Mouse (Mus musculus): ENCODE data around the gene Ruvbl2. TPM values are rescaled to one million over a fixed set of nuclear protein-coding genes. Genes with fewer than 3 reads are reported as not detected.
A peak's percentile ranks its signal among the peaks of the same experiment; 100 is the strongest.
"Not testable (repeated sequence)": the region's sequence is repeated elsewhere in the genome, so short reads cannot be mapped to it uniquely, and the experiment has no call there.

Gene Ruvbl2
- total RNA-seq, 2 experiments from 2014 or later = 30.4 to 33.0 TPM

DNA sequence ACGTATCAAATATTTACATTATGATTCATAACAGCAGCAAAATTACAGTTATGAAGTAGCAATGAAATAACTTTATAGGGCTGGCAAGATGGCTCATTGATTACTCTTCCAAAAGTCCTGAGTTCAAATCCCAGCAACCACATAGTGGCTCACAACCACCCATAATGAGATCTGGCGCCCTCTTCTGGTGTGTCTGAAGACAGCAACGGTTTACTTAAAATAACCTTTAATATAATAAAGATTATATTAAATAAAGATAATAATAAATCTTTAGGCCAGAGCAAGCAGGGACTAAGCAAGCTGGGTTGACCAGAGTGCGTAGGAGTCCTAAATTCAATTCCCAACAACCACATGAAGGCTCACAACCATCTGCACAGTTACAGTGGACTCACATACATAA lies 25.0 kb upstream of the Ruvbl2 start:
- DNase-seq (ENCODE audit: low spot score in 2 of 2) = not testable (repeated sequence)
- intact Hi-C loops (cut with DNase I) = loop anchor here (10.0 kb wide), 1 partner anchor 242 kb away; the partner anchor contains the start of gene Dbp

DNA sequence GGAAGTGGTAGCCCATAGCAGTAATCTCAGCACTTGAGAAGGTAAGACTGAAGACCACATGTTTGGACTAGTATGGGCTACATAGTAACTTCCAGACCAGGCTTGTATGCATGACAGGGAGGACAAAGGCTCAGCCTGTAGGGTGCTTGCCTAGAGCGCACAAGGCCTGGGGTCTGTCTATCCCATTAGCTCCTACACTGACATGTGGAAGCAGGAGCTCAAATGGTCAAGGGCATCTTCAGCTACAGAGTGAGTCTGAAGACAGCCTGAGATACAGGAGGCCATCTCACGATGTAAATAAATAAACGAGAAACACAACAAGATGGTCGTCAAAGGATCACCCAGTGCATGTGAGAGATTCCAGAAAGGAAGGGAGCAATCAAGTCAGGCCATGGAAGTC lies 24.4 kb upstream of the Ruvbl2 start:
- intact Hi-C loops (cut with DNase I) = loop anchor here (10.0 kb wide), 1 partner anchor 242 kb away; the partner anchor contains the start of gene Dbp
- DNase-seq (ENCODE audit: low spot score in 2 of 2) = no peak

DNA sequence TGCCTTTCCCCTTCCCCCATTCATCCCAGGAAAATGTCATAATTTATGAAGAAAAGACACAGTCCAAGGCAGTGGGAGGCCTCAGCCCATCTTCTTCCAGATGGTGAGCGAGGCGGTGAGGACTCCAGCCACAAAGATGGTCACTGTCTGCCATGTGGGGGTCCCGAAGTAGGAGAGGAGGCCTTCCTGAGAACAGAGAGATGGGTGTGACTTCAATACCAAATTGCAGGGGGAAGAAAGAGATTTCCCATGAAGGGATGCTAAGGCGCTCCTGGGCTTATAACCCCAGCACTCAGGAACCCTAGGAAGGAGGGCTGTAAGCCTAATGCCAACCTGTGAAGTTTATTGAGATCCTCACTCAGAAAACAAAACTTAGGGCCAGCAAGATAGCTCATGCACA lies 23.9 kb upstream of the Ruvbl2 start:
- no peak for DNase-seq (ENCODE audit: low spot score in 2 of 2)
- intact Hi-C loops (cut with DNase I) = loop anchor here (10.0 kb wide), 1 partner anchor 243 kb away; the partner anchor contains the start of gene Dbp

DNA sequence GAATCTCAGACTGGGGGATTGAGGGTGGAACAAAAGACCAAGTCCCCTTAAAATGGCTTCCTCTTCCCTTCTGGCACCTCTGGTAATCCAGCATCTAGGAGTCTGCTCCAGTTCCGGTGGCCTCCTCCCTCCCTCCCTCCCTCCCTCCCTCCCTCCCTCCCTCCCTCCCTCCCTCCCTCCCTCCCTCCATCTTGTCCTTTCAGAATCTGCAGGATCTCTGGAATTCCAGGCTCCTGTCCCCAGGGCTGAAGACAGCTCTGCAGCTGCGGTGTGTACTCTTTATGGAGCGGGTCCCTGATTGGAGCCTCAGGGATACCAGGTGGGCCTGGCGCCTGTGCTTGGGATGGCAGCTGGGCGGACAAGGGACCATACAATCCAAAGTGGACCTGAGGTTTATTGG lies 23.4 kb upstream of the Ruvbl2 start:
- intact Hi-C loops (cut with DNase I) = loop anchor here (10.0 kb wide), 1 partner anchor 243 kb away; the partner anchor contains the start of gene Dbp
- DNase-seq (ENCODE audit: low spot score in 2 of 2) = no peak

DNA sequence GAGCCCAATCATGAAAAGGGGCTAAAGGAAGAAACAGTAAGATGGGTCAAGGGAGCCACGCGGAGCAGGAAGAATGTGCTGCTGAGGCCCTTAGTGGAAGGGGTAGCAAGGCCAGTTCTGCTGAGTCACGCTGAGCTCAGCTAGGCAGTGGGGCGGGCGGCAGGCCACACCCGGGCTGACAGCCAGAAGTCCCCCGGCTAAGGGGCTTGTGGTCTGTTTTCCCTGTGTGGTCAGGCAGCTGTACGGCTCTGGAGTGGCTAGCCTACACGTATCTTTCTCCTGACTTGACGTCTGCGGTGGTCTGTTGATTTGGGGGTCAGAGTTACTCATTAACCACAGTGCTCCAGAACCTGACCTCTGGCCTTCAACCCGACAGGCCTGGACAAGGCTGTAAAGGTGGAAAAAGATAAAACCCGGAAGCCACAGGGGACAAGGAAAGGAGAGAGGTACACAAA lies 23.0 kb upstream of the Ruvbl2 start:
- intact Hi-C loops (cut with DNase I) = loop anchor here (10.0 kb wide), 1 partner anchor 244 kb away; the partner anchor contains the start of gene Dbp
- peak in 1 of 2 experiments; percentile 38 for DNase-seq (ENCODE audit: low spot score in 2 of 2)

GRCm38 (mm10) chr7:45460377-45460776 lies 22.5 kb upstream of the Ruvbl2 start:
- DNase-seq (ENCODE audit: low spot score in 2 of 2) = peak in 1 of 2 experiments; percentile 14
- intact Hi-C loops (cut with DNase I) = loop anchor here (10.0 kb wide), 1 partner anchor 244 kb away; the partner anchor contains the start of gene Dbp

DNA sequence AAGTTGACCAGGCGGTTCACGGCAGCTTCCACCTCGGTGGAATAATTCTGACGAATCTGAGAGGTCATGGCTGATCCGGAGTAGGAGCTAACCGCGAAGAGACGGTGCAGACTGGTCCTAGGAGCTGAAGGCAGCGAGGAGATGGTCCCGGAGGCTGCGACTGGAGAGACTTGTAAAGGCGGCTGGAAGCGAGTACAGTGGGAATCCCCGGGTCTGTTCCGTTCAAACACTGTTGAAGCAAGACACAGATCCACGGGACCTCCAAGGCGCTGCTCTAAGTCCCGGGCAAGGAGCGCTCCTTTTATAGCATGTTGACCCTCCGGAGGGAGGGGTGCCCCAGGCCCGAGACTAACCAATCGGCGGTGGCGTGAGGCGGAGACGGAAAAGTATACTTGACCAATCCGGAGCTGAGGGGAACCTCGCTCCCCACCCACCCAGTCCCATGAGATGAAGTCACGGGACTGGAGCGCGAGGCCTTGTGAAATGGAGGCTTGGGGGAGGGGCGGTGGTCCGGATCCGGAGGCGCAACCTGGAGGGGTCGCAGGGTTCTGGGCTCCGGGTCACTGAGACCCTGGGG lies 21.8 kb upstream of the Ruvbl2 start, which contains the start of gene Ftl1:
TSS of gene Ftl1 (minus strand) at position 321 of the 577 bp plus-strand sequence.
- intact Hi-C loops (cut with DNase I) = loop anchor here (10.0 kb wide), 1 partner anchor 245 kb away; the partner anchor contains the start of gene Dbp
- DNase-seq (ENCODE audit: low spot score in 2 of 2) = peak; percentile 94 to 99

GRCm38 (mm10) chr7:45458748-45459563 lies 21.1 kb upstream of the Ruvbl2 start:
- DNase-seq (ENCODE audit: low spot score in 2 of 2) = peak; percentile 70 to 80
- intact Hi-C loops (cut with DNase I) = no loop called here

- peak in 1 of 2 experiments; percentile 55 for DNase-seq (ENCODE audit: low spot score in 2 of 2)
- intact Hi-C loops (cut with DNase I) = no loop called here
These were observed 19.5 kb upstream of the Ruvbl2 start for GRCm38 (mm10) chr7:45457204-45458060.

GRCm38 (mm10) chr7:45456721-45457203 lies 18.9 kb upstream of the Ruvbl2 start:
- no peak for DNase-seq (ENCODE audit: low spot score in 2 of 2)
- intact Hi-C loops (cut with DNase I) = no loop called here

- no peak for DNase-seq (ENCODE audit: low spot score in 2 of 2)
- intact Hi-C loops (cut with DNase I) = no loop called here
These were observed 18.2 kb upstream of the Ruvbl2 start for GRCm38 (mm10) chr7:45455932-45456696.

DNA sequence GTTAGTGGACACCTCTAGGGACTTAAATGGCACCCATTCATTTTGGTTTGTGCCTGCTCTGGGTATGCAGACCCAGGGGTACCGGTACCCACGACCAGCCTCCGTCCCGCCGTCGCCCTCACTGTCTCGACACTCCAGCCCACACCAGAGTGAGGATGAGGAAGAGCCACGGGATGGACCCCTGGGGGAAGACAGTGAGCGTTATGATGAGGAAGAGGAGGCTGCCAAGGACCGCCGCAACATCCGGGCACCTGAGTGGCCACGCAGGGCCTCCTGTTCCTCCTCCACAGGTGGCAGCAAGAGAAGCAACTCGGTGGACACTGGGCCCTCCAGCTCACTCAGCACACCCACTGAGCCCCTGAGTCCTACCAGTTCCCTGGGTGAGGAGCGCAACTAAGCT lies 17.1 kb upstream of the Ruvbl2 start:
- intact Hi-C loops (cut with DNase I) = loop anchor here (5.0 kb wide), 1 partner anchor 107 kb away; no protein-coding TSS in a partner anchor
- no peak for DNase-seq (ENCODE audit: low spot score in 2 of 2)

- intact Hi-C loops (cut with DNase I) = loop anchor here (5.0 kb wide), 1 partner anchor 111 kb away; no protein-coding TSS in a partner anchor
These were observed 13.6 kb upstream of the Ruvbl2 start for GRCm38 (mm10) chr7:45451344-45451982.

DNA sequence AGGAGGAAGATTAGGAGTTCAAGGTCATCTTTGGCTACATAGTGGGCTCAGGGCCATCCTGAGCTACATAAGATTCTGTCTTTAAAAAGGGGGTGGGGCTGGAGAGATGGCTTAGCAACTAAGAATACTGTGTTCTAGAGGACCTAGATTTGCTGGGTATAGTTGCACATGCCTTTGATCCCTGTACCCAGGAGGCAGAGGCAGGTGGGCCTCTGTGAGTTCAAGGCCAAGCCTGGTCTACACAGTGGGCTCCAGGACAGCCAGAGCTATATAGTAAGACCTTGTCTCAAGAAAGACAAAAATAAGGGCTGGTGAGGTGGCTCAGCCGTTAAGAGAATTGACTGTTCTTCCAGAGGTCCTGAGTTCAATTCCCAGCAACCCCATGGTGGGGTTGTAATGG lies 12.1 kb upstream of the Ruvbl2 start:
- intact Hi-C loops (cut with DNase I) = loop anchor here (5.0 kb wide), 1 partner anchor 112 kb away; no protein-coding TSS in a partner anchor
- DNase-seq (ENCODE audit: low spot score in 2 of 2) = no peak

More at GRCm38 (mm10) chr7:45451344-45451982, 13.6 kb upstream of the Ruvbl2 start:
- DNase-seq (ENCODE audit: low spot score in 2 of 2) = peak; percentile 87 to 93

DNA sequence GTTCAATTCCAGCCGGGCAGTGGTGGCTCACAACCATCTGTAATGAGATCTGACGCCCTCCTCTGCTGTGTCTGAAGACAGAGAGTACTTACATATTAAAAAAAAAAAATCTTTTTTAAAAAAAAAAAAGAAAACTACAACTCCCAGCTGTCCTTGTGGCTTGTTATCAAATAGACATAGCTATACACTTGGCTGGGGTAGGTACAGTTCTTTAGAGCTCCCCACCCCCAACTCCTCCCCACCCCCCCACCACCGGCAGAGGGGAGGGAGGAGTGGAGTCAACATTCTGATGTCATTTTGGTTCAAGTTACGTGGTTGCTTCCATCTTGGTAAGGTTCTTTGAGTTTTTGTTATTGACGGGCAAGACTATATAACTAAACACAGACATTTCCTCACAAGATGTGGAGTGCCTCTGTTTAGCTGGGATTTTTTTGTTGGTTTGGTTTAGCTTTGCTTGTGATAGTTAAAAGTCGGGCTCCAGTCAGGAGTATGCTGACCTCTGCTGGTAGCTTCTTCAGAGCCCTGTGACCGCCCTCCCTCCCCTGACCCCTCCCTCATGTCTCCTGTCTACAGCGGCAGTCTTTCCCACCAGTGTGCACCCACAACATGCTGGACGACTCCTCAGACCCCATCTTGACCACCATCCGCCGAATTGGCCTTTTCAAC lies 9.6 kb upstream of the Ruvbl2 start:
- DNase-seq (ENCODE audit: low spot score in 2 of 2) = no peak
- intact Hi-C loops (cut with DNase I) = no loop called here

DNA sequence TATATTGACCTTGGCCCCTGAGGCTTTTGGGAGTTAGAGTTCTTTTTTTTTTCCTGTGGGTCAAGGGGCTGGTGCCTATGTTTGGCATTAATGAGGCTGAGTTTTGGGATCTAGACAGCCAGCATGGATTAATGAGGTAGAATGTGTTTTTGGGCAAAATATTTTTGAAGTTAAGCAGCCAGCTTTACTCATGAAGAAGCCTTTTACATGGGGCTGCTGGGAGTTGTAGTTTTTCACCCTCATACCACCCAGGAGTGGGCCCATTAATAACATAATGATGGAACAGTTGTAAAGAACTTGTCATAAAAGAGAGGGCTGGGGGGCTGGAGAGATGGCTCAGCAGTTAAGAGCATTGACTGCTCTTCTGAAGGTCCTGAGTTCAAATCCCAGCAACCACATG lies 8.7 kb upstream of the Ruvbl2 start:
- intact Hi-C loops (cut with DNase I) = no loop called here
- no peak for DNase-seq (ENCODE audit: low spot score in 2 of 2)
